Mouse (Mus musculus) hindbrain, postnatal 0 days (tissue): ENCODE data around the gene Macrod2. TPM values are rescaled to one million over a fixed set of nuclear protein-coding genes. Genes with fewer than 3 reads are reported as not detected.

Source experiments
- ATAC-seq: fragments of 200-750 bp; cut with Nextera tagmentation; 2 replicates; pipeline ENCODE4 v1.8.0; 2017; ENCODE audit warnings: mild to moderate bottlenecking, moderate TSS enrichment, moderate library complexity
- DNase-seq: peaks from one replicate; pipeline ENCODE4 v3.0.0-alpha.2; 2015; ENCODE audit warnings: low spot score
- H3K27ac ChIP-seq: fragments of 300-500 bp; sonication (generic); 2 replicates; pipeline ENCODE4 v1.5.1; 2014; ENCODE audit warnings: mild to moderate bottlenecking
- H3K27me3 ChIP-seq: fragments of 300-500 bp; sonication (generic); 2 replicates; pipeline ENCODE4 v1.6.1; 2014; ENCODE audit warnings: low read length, mixed read lengths; ENCODE audit not compliant: insufficient read depth
- H3K36me3 ChIP-seq: fragments of 300-500 bp; sonication (generic); 2 replicates; pipeline ENCODE4 v1.6.1; 2014; ENCODE audit warnings: low read length, mixed read lengths; ENCODE audit not compliant: insufficient read depth
- H3K4me1 ChIP-seq: fragments of 300-500 bp; sonication (generic); 2 replicates; pipeline ENCODE4 v1.6.1; 2014; ENCODE audit warnings: antibody characterized with exemption, low read length, mixed read lengths; ENCODE audit not compliant: insufficient read depth
- H3K4me2 ChIP-seq: fragments of 300-500 bp; sonication (generic); 2 replicates; pipeline ENCODE4 v1.6.1; 2014; ENCODE audit warnings: low read depth, mild to moderate bottlenecking, low read length, moderate library complexity, mixed read lengths
- H3K4me3 ChIP-seq: fragments of 300-500 bp; sonication (generic); 2 replicates; pipeline ENCODE4 v1.5.1; 2014; ENCODE audit warnings: low read length
- H3K9ac ChIP-seq: fragments of 300-500 bp; sonication (generic); replicated peaks from 2 replicates; pipeline ENCODE4 v1.6.1; 2014; ENCODE audit warnings: mild to moderate bottlenecking, low read length, moderate library complexity, mixed read lengths
- H3K9me3 ChIP-seq: fragments of 300-500 bp; sonication (generic); 2 replicates; pipeline ENCODE4 v1.6.1; 2016; ENCODE audit warnings: low read length, mixed read lengths
- CTCF ChIP-seq: IDR thresholded peaks from 2 replicates; pipeline ENCODE4 v1.5.1; 2016; ENCODE audit warnings: antibody characterized with exemption, control low read depth, low read depth
- WGBS: fragments of 180-500 bp; shearing (Covaris S2); extraction: QIAGEN DNeasy Blood & Tissue Kit; methylation state at CpG from one replicate; pipeline ENCODE4 v1.1.7; 2014; 5-methylcytosine and 5-hydroxymethylcytosine counted together
- polyA plus RNA-seq: library from polyadenylated mRNA; unstranded; fragments of >200 nt; fragmentation: Nextera tagmentation; extraction: Ambion mirVana; gene quantifications from 2 replicates; pipeline ENCODE4 v1.2.1, GENCODE M21; 2015
- total RNA-seq: library from RNA; depleted of rRNA; stranded (reverse); fragments of >200 nt; gene quantifications from 2 replicates; pipeline ENCODE4 v1.2.3, GENCODE M21; 2014

Macrod2 gene
- total and polyA plus RNA-seq, 2 experiments from 2014 or later: 18.3 to 60.0 TPM

GRCm38 (mm10) chr2:141507929-141508897 lies 1113.1 kb downstream of the Macrod2 start:
- H3K27ac ChIP-seq: no peak overlapping the region
- H3K4me1 ChIP-seq: no peaks in the 10 kb centered on the region
- H3K36me3 ChIP-seq: no peaks in the 10 kb centered on the region
- H3K27me3 ChIP-seq: no peaks in the 10 kb centered on the region
- no peak overlapping the region for H3K4me2 ChIP-seq
- DNase-seq (no peak), ATAC-seq (no peak)
- H3K4me3 ChIP-seq: no peak overlapping the region
- TF ChIP-seq CTCF: no peak
- WGBS: 43% methylated on average over 9 of the region's 9 CpGs
- H3K9ac ChIP-seq: no peak overlapping the region
- H3K9me3 ChIP-seq: no peaks in the 10 kb centered on the region

GRCm38 (mm10) chr2:141514976-141515375 lies 1119.9 kb downstream of the Macrod2 start:
- Histone ChIP-seq H3K4me1 (no peaks in the 10 kb centered on the region), H3K9me3 (no peaks in the 10 kb centered on the region), H3K4me2 (no peak overlapping the region), H3K4me3 (no peak overlapping the region), H3K36me3 (no peaks in the 10 kb centered on the region), H3K27ac (no peak overlapping the region), H3K9ac (no peak overlapping the region), H3K27me3 (no peaks in the 10 kb centered on the region)
- DNase-seq (no peak), ATAC-seq (no peak)
- TF ChIP-seq CTCF: no peak
- WGBS: 58% methylated on average over 3 of the region's 3 CpGs

GRCm38 (mm10) chr2:141522081-141522480 lies 1127.0 kb downstream of the Macrod2 start:
- Histone ChIP-seq H3K4me1 (no peaks in the 10 kb centered on the region), H3K4me3 (no peak overlapping the region), H3K27ac (no peak overlapping the region), H3K9ac (no peak overlapping the region), H3K27me3 (no peaks in the 10 kb centered on the region), H3K9me3 (no peaks in the 10 kb centered on the region), H3K4me2 (no peak overlapping the region), H3K36me3 (no peaks in the 10 kb centered on the region)
- ATAC-seq (no peak), DNase-seq (peak; percentile 23)
- no peak for TF ChIP-seq CTCF
- WGBS: 47% methylated on average over 4 of the region's 4 CpGs

GRCm38 (mm10) chr2:141545877-141546276 lies 1150.8 kb downstream of the Macrod2 start:
- H3K9ac ChIP-seq: no peak overlapping the region
- no peak overlapping the region for H3K4me2 ChIP-seq
- no peak overlapping the region for H3K27ac ChIP-seq
- H3K27me3 ChIP-seq: no peaks in the 10 kb centered on the region
- no peaks in the 10 kb centered on the region for H3K9me3 ChIP-seq
- no peaks in the 10 kb centered on the region for H3K4me1 ChIP-seq
- no peak for TF ChIP-seq CTCF
- DNase-seq (no peak), ATAC-seq (no peak)
- H3K4me3 ChIP-seq: no peak overlapping the region
- no peaks in the 10 kb centered on the region for H3K36me3 ChIP-seq

GRCm38 (mm10) chr2:141551701-141552100 lies 1156.6 kb downstream of the Macrod2 start:
- ATAC-seq: no peak
- H3K4me1 ChIP-seq: no peaks in the 10 kb centered on the region

GRCm38 (mm10) chr2:141556747-141557146 lies 1161.6 kb downstream of the Macrod2 start:
- no peak overlapping the region for H3K9ac ChIP-seq
- TF ChIP-seq CTCF: no peak
- H3K4me2 ChIP-seq: no peak overlapping the region
- no peaks in the 10 kb centered on the region for H3K4me1 ChIP-seq
- ATAC-seq (no peak), DNase-seq (no peak)
- WGBS: 55% methylated on average over 2 of the region's 2 CpGs
- H3K4me3 ChIP-seq: no peak overlapping the region
- H3K27me3 ChIP-seq: no peaks in the 10 kb centered on the region
- H3K36me3 ChIP-seq: no peaks in the 10 kb centered on the region
- no peaks in the 10 kb centered on the region for H3K9me3 ChIP-seq
- H3K27ac ChIP-seq: no peak overlapping the region

More at GRCm38 (mm10) chr2:141551701-141552100, 1156.6 kb downstream of the Macrod2 start:
- Histone ChIP-seq H3K9ac (no peak overlapping the region), H3K4me2 (no peak overlapping the region), H3K27me3 (no peaks in the 10 kb centered on the region), H3K9me3 (no peaks in the 10 kb centered on the region), H3K27ac (no peak overlapping the region), H3K36me3 (no peaks in the 10 kb centered on the region), H3K4me3 (no peak overlapping the region)
- no peak for DNase-seq
- TF ChIP-seq CTCF: no peak
- 89% methylated on average over 1 of the region's 1 CpGs for WGBS

- 85% methylated on average over 1 of the region's 1 CpGs for WGBS
- H3K4me3 ChIP-seq: no peak overlapping the region
- no peak for ATAC-seq
- no peak overlapping the region for H3K4me2 ChIP-seq
- no peaks in the 10 kb centered on the region for H3K4me1 ChIP-seq
- H3K27me3 ChIP-seq: no peaks in the 10 kb centered on the region
- DNase-seq: no peak
- no peaks in the 10 kb centered on the region for H3K36me3 ChIP-seq
- no peak overlapping the region for H3K27ac ChIP-seq
- TF ChIP-seq CTCF: no peak
- no peak overlapping the region for H3K9ac ChIP-seq
- H3K9me3 ChIP-seq: no peaks in the 10 kb centered on the region
These were observed 1163.2 kb downstream of the Macrod2 start for GRCm38 (mm10) chr2:141558242-141558827.
